Mouse (Mus musculus): ENCODE results near the gene Car6. TPM values are rescaled to one million over a fixed set of nuclear protein-coding genes. Genes with fewer than 3 reads are reported as not detected.
A peak's percentile ranks its signal among the peaks of the same experiment; 100 is the strongest.

Car6 gene
- total and polyA plus RNA-seq, 2 experiments from 2014 or later: not detected

DNA sequence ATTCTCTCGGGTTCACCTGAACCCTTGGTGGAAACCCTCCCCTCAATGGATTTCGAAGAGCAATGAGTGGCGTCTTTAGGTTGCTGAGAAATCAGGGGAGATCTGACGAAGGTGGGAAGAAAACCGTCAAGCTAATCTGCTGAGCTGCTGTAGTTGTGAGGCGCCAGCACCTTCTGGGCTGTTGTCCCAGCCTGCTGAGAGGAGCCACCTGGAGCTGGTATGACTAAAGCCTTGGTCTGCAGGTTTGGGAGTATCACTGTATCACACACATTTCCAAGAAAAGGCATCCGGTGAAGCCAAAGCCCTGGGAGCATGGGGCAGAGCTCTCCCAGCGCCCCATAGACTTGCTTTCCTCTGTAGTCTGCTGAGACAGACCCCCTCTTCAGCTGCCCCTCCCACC lies 30.7 kb upstream of the Car6 start:
- ATAC-seq (ENCODE audit: low FRiP score): no peak
- peaks cover 4% of the 10 kb centered on the region; the same call in 1 of the 2 replicates for H3K4me1 ChIP-seq (ENCODE audit: insufficient read depth, low read length)
- no peak overlapping the region for H3K27ac ChIP-seq (ENCODE audit: low read depth, low read length)
- TF ChIP-seq CTCF (IDR thresholded peaks at IDR 0.05): no peak
- no peaks in the 10 kb centered on the region for H3K36me3 ChIP-seq (ENCODE audit: insufficient read depth, low read length)
- no peak overlapping the region for H3K9ac ChIP-seq (replicated peaks; ENCODE audit: low read length, poor library complexity, severe bottlenecking)
- no peak overlapping the region for H3K4me3 ChIP-seq (ENCODE audit: low read depth, low read length)
- H3K27me3 ChIP-seq (ENCODE audit: insufficient read depth, low read length): no peaks in the 10 kb centered on the region
- H3K9me3 ChIP-seq (ENCODE audit: low read length): no peaks in the 10 kb centered on the region
- 72% methylated on average over 8 of the region's 8 CpGs for WGBS
- no peak overlapping the region for H3K4me2 ChIP-seq (ENCODE audit: low read depth, low read length, poor library complexity, severe bottlenecking)
- DNase-seq (ENCODE audit: low spot score): no peak

- Histone ChIP-seq H3K4me2 (ENCODE audit: low read depth, low read length, poor library complexity, severe bottlenecking) (no peak overlapping the region), H3K9ac (replicated peaks; ENCODE audit: low read length, poor library complexity, severe bottlenecking) (no peak overlapping the region), H3K27me3 (ENCODE audit: insufficient read depth, low read length) (no peaks in the 10 kb centered on the region), H3K36me3 (ENCODE audit: insufficient read depth, low read length) (no peaks in the 10 kb centered on the region), H3K4me3 (ENCODE audit: low read depth, low read length) (no peak overlapping the region), H3K4me1 (ENCODE audit: insufficient read depth, low read length) (peaks cover 4% of the 10 kb centered on the region; the same call in 1 of the 2 replicates), H3K27ac (ENCODE audit: low read depth, low read length) (no peak overlapping the region), H3K9me3 (ENCODE audit: low read length) (no peaks in the 10 kb centered on the region)
- no peak for TF ChIP-seq CTCF (IDR thresholded peaks at IDR 0.05)
- DNase-seq (ENCODE audit: low spot score) (no peak), ATAC-seq (ENCODE audit: low FRiP score) (no peak)
- WGBS: 12% methylated on average over 21 of the region's 21 CpGs
These were observed 29.6 kb upstream of the Car6 start for GRCm38 (mm10) chr4:150230460-150231407.

DNA sequence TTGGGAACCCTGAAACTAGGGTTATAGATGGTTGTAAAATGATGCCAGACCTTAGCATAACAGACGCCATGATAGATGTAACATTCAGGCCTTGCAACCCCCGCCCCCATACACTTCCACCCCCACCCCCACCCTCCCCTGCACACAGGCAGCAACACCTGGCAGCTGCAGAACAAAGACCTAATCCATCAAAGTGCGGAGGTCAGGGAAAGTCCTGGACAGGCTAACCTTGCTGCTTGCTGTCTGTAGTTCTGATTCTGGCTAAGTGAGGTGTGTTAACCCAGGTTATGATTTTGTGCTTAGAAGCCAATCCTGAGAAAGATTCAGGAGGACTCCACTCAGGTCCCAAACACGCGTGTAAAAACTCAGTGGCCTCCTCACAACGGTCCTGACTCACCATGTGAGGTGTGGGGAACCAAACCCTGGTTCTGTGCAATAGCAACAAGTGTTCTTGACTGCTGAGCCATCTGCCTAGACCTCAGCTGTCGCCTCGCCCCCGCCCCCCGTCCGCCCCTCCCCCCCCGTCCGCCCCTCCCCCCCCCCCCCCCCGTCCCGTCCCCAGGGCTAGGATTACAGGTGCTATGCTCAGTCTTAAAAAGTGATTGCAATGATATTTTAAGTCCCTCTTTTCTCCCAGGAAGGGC lies 28.7 kb upstream of the Car6 start:
- no peak overlapping the region for H3K27ac ChIP-seq (ENCODE audit: low read depth, low read length)
- no peak overlapping the region for H3K4me2 ChIP-seq (ENCODE audit: low read depth, low read length, poor library complexity, severe bottlenecking)
- H3K36me3 ChIP-seq (ENCODE audit: insufficient read depth, low read length): no peaks in the 10 kb centered on the region
- no peak overlapping the region for H3K4me3 ChIP-seq (ENCODE audit: low read depth, low read length)
- no peaks in the 10 kb centered on the region for H3K27me3 ChIP-seq (ENCODE audit: insufficient read depth, low read length)
- DNase-seq (ENCODE audit: low spot score) (no peak), ATAC-seq (ENCODE audit: low FRiP score) (no peak)
- 36% methylated on average over 10 of the region's 15 CpGs for WGBS
- TF ChIP-seq CTCF (IDR thresholded peaks at IDR 0.05): no peak
- H3K4me1 ChIP-seq (ENCODE audit: insufficient read depth, low read length): peaks cover 4% of the 10 kb centered on the region; the same call in 1 of the 2 replicates
- no peaks in the 10 kb centered on the region for H3K9me3 ChIP-seq (ENCODE audit: low read length)
- H3K9ac ChIP-seq (replicated peaks; ENCODE audit: low read length, poor library complexity, severe bottlenecking): no peak overlapping the region

DNA sequence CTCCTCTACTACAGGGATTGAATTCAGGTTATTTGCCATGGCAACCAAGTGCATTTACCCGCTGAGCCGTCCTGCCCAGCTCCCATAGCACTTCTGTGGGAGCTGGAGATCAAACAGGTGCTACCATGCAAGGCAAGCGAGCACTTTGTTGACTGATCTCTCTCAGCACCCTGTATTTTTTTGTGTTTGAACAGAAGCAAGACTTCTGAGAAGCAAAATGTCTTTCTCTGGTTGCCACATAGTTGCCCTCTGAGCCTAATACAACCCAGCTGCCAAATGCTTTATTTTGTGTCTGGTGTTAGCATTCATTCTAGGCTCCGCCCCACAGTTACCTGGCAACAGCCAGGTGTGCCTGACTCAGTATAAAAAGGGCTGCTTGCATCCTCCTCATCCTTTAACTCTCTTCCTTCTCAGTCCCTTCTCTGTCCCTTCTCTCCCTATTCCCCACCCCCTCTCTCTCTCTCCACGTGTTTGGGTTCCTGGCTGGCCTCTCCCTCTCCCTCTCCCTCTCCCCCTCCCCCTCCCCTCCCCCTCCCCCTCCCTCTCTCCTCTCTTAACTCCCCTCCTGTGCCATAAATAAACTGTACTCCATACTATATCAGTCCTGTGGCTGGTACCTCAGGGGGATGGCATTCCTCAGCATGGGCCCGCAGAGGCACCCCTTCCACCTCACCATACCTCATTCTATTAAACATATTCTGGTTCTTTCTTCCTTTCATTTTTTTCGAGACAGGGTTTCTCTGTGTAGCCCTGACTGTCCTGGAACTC lies 27.6 kb upstream of the Car6 start:
- ATAC-seq (ENCODE audit: low FRiP score) (no peak), DNase-seq (ENCODE audit: low spot score) (no peak)
- no peak overlapping the region for H3K27ac ChIP-seq (ENCODE audit: low read depth, low read length)
- H3K27me3 ChIP-seq (ENCODE audit: insufficient read depth, low read length): no peaks in the 10 kb centered on the region
- H3K4me2 ChIP-seq (ENCODE audit: low read depth, low read length, poor library complexity, severe bottlenecking): no peak overlapping the region
- H3K36me3 ChIP-seq (ENCODE audit: insufficient read depth, low read length): no peaks in the 10 kb centered on the region
- 0 out of 2 replicates have a peak, but pooled peaks cover 4% of the 10 kb centered on the region for H3K4me1 ChIP-seq (ENCODE audit: insufficient read depth, low read length)
- TF ChIP-seq CTCF (IDR thresholded peaks at IDR 0.05): no peak
- 46% methylated on average over 7 of the region's 7 CpGs for WGBS
- no peak overlapping the region for H3K4me3 ChIP-seq (ENCODE audit: low read depth, low read length)
- H3K9ac ChIP-seq (replicated peaks; ENCODE audit: low read length, poor library complexity, severe bottlenecking): no peak overlapping the region
- H3K9me3 ChIP-seq (ENCODE audit: low read length): no peaks in the 10 kb centered on the region

- peak; percentile 91 for ATAC-seq (ENCODE audit: low FRiP score)
- H3K36me3 ChIP-seq (ENCODE audit: insufficient read depth, low read length): no peaks in the 10 kb centered on the region
- H3K27ac ChIP-seq (ENCODE audit: low read depth, low read length): peak overlapping the region; percentile 38; the same call in 1 of the 2 replicates
- H3K4me1 ChIP-seq (ENCODE audit: insufficient read depth, low read length): 0 out of 2 replicates have a peak, but pooled peaks cover 4% of the 10 kb centered on the region
- H3K27me3 ChIP-seq (ENCODE audit: insufficient read depth, low read length): no peaks in the 10 kb centered on the region
- no peak overlapping the region for H3K4me3 ChIP-seq (ENCODE audit: low read depth, low read length)
- H3K9me3 ChIP-seq (ENCODE audit: low read length): no peaks in the 10 kb centered on the region
- TF ChIP-seq CTCF (IDR thresholded peaks at IDR 0.05): no peak
- H3K4me2 ChIP-seq (ENCODE audit: low read depth, low read length, poor library complexity, severe bottlenecking): no peak overlapping the region
- no peak overlapping the region for H3K9ac ChIP-seq (replicated peaks; ENCODE audit: low read length, poor library complexity, severe bottlenecking)
- DNase-seq (ENCODE audit: low spot score): peak; percentile 95
- WGBS: 51% methylated on average over 7 of the region's 7 CpGs
These were observed 25.9 kb upstream of the Car6 start for GRCm38 (mm10) chr4:150226818-150227688.

Measured in midbrain, postnatal 0 days (tissue).